Mouse (Mus musculus) heart, embryonic 16.5 days (tissue): ENCODE measurements around the gene Araf. TPM values are rescaled to one million over a fixed set of nuclear protein-coding genes. Genes with fewer than 3 reads are reported as not detected.

Experiments used
- microRNA-seq: library from miRNA; unstranded; fragments of <30 nt; microRNA quantifications from one replicate; pipeline ENCODE4, GENCODE M21; 2017
- polyA plus RNA-seq: library from polyadenylated mRNA; unstranded; fragments of >200 nt; fragmentation: Nextera tagmentation; extraction: Ambion mirVana; gene quantifications from 2 replicates; pipeline ENCODE4 v1.2.1, GENCODE M21; 2015

Araf gene
- polyA plus RNA-seq, 1 experiment from 2014 or later: 113 TPM

Small RNA genes within 50 kb of the gene (microRNA-seq; reads per million reads assigned to microRNA genes)
- not detected for gene Gm24824
- gene Mir5617: not detected

Other genes with a start within 250 kb of the Araf start
- 1.3 and 1.4 TPM in 2 replicates for gene Rgn, start 248.0 kb upstream of the Araf start, polyA plus RNA-seq
- 43.9 and 47.0 TPM in 2 replicates for gene Rbm10, start 180.3 kb upstream of the Araf start, polyA plus RNA-seq
- gene Ndufb11, start 180.2 kb upstream of the Araf start, polyA plus RNA-seq: 430 and 467 TPM in 2 replicates
- gene Uba1, start 139.5 kb upstream of the Araf start, polyA plus RNA-seq: 164 and 172 TPM in 2 replicates
- 112 and 118 TPM in 2 replicates for gene Cdk16, start 109.9 kb upstream of the Araf start, polyA plus RNA-seq
- gene Usp11, start 93.9 kb upstream of the Araf start, polyA plus RNA-seq: 35.0 and 35.2 TPM in 2 replicates
- 21.7 and 22.0 TPM in 2 replicates for gene Timp1, start 72.4 kb downstream of the Araf start, polyA plus RNA-seq
- 0.15 and 0.21 TPM in 2 replicates for gene Syn1, start 123.2 kb downstream of the Araf start, polyA plus RNA-seq
- 4.5 and 5.8 TPM in 2 replicates for gene Cfp, start 133.7 kb downstream of the Araf start, polyA plus RNA-seq
- 9.3 and 11.0 TPM in 2 replicates for gene Elk1, start 152.8 kb downstream of the Araf start, polyA plus RNA-seq
- gene Uxt, start 164.2 kb downstream of the Araf start, polyA plus RNA-seq: 48.8 and 54.5 TPM in 2 replicates